Mouse (Mus musculus): ENCODE results near the gene Nubpl. TPM values are rescaled to one million over a fixed set of nuclear protein-coding genes. Genes with fewer than 3 reads are reported as not detected.

Nubpl gene
- polyA plus RNA-seq, 1 experiment = 20.3 TPM

DNA sequence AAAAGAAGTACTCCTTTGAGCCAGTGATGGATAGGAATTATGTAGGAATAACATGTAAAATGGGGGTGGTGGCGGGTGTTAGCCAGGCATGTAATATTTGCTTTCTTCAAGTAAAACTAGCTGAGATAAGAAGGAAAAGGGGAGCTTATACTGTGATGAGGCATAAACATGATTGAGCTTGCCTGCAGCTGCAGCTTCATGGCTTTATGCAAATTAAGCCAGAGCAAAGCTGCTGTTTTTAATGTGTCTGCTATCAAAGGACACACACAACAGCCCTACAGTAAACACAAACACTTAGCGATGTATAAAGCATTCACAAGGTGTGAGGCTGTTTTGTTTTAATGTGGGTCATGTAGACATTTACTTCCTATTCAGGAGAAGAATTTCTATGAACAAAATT lies 196.4 kb downstream of the Nubpl start:
- Histone ChIP-seq H3K4me1 (ENCODE audit: control insufficient read depth, insufficient read depth, low read length) (no peaks in the 10 kb centered on the region), H3K9me3 (replicated peaks; ENCODE audit: control insufficient read depth, insufficient read depth, low read length, poor library complexity, severe bottlenecking) (no peaks in the 10 kb centered on the region), H3K36me3 (ENCODE audit: control insufficient read depth, insufficient read depth, low read length, poor library complexity, severe bottlenecking) (no peaks in the 10 kb centered on the region), H3K27ac (ENCODE audit: insufficient read depth, low read length) (no peak overlapping the region), H3K4me3 (ENCODE audit: low read depth, low read length) (no peak overlapping the region), H3K27me3 (ENCODE audit: control insufficient read depth, insufficient read depth, low read length, poor library complexity, severe bottlenecking) (no peaks in the 10 kb centered on the region), H3K9ac (ENCODE audit: low read depth, poor library complexity, severe bottlenecking) (no peak overlapping the region)
- TF ChIP-seq POLR2A (IDR thresholded peaks at IDR 0.05; ENCODE audit: insufficient read depth, low read length) = no peak
- no peak for TF ChIP-seq EP300 (IDR thresholded peaks at IDR 0.05; ENCODE audit: insufficient read depth, low read depth, low read length)
- no peak for TF ChIP-seq CTCF (IDR thresholded peaks at IDR 0.05; ENCODE audit: low read depth, low read length)

DNA sequence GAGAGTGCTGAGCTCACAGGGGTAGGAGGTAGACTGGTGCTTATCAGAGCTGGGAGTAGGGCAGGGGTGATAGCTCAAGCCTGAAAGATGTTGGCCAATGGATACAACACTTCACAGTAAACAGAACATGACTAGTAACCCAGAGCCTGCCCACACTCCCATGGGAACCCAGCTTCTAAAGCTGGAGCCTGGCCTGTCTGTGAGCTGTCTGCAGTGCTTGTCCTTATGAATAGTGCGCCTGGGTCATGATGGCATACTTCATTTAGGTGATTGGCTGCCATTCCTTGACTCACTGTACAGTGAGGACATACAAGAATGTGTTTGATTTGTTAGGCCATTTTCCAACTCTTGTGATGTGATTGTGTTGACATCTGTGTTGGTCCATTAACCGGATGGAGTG lies 200.5 kb downstream of the Nubpl start:
- H3K4me1 ChIP-seq (ENCODE audit: control insufficient read depth, insufficient read depth, low read length) = no peaks in the 10 kb centered on the region
- H3K27ac ChIP-seq (ENCODE audit: insufficient read depth, low read length) = no peak overlapping the region
- H3K4me3 ChIP-seq (ENCODE audit: low read depth, low read length) = no peak overlapping the region
- no peak overlapping the region for H3K9ac ChIP-seq (ENCODE audit: low read depth, poor library complexity, severe bottlenecking)
- no peaks in the 10 kb centered on the region for H3K27me3 ChIP-seq (ENCODE audit: control insufficient read depth, insufficient read depth, low read length, poor library complexity, severe bottlenecking)
- TF ChIP-seq POLR2A (IDR thresholded peaks at IDR 0.05; ENCODE audit: insufficient read depth, low read length) = no peak
- TF ChIP-seq CTCF (IDR thresholded peaks at IDR 0.05; ENCODE audit: low read depth, low read length) = no peak
- no peak for TF ChIP-seq EP300 (IDR thresholded peaks at IDR 0.05; ENCODE audit: insufficient read depth, low read depth, low read length)
- H3K9me3 ChIP-seq (replicated peaks; ENCODE audit: control insufficient read depth, insufficient read depth, low read length, poor library complexity, severe bottlenecking) = no peaks in the 10 kb centered on the region
- no peaks in the 10 kb centered on the region for H3K36me3 ChIP-seq (ENCODE audit: control insufficient read depth, insufficient read depth, low read length, poor library complexity, severe bottlenecking)

- Histone ChIP-seq H3K4me3 (ENCODE audit: low read depth, low read length) (no peak overlapping the region), H3K36me3 (ENCODE audit: control insufficient read depth, insufficient read depth, low read length, poor library complexity, severe bottlenecking) (no peaks in the 10 kb centered on the region), H3K27ac (ENCODE audit: insufficient read depth, low read length) (no peak overlapping the region), H3K9me3 (replicated peaks; ENCODE audit: control insufficient read depth, insufficient read depth, low read length, poor library complexity, severe bottlenecking) (no peaks in the 10 kb centered on the region), H3K4me1 (ENCODE audit: control insufficient read depth, insufficient read depth, low read length) (no peaks in the 10 kb centered on the region), H3K27me3 (ENCODE audit: control insufficient read depth, insufficient read depth, low read length, poor library complexity, severe bottlenecking) (no peaks in the 10 kb centered on the region), H3K9ac (ENCODE audit: low read depth, poor library complexity, severe bottlenecking) (no peak overlapping the region)
- TF ChIP-seq CTCF (IDR thresholded peaks at IDR 0.05; ENCODE audit: low read depth, low read length) = no peak
- no peak for TF ChIP-seq POLR2A (IDR thresholded peaks at IDR 0.05; ENCODE audit: insufficient read depth, low read length)
- no peak for TF ChIP-seq EP300 (IDR thresholded peaks at IDR 0.05; ENCODE audit: insufficient read depth, low read depth, low read length)
Observed at GRCm38 (mm10) chr12:52298683-52299082, 201.1 kb downstream of the Nubpl start.

DNA sequence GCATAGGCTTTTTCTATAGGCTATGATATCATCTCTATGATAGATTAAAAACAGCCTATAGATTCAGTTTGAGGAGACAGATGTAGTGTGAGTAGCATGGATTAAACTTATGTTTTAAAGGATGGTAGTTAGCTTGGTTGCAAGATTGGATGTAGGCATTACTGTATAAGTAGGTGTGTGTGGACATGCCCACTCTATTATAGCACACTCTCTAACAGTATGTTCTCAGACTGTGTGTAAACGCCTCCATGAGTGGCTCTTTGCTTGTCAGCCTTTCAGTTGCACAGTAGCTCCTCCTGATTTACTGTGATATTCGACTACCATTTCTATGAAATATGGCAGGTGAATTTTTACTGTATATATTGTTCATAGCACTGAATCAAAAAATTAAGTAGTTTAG lies 205.4 kb downstream of the Nubpl start:
- TF ChIP-seq CTCF (IDR thresholded peaks at IDR 0.05; ENCODE audit: low read depth, low read length) (no peak), POLR2A (IDR thresholded peaks at IDR 0.05; ENCODE audit: insufficient read depth, low read length) (no peak), EP300 (IDR thresholded peaks at IDR 0.05; ENCODE audit: insufficient read depth, low read depth, low read length) (no peak)

GRCm38 (mm10) chr12:52306348-52306747 lies 208.8 kb downstream of the Nubpl start:
- H3K27me3 ChIP-seq (ENCODE audit: control insufficient read depth, insufficient read depth, low read length, poor library complexity, severe bottlenecking) = no peaks in the 10 kb centered on the region
- TF ChIP-seq EP300 (IDR thresholded peaks at IDR 0.05; ENCODE audit: insufficient read depth, low read depth, low read length) (no peak), CTCF (IDR thresholded peaks at IDR 0.05; ENCODE audit: low read depth, low read length) (no peak)
- H3K9me3 ChIP-seq (replicated peaks; ENCODE audit: control insufficient read depth, insufficient read depth, low read length, poor library complexity, severe bottlenecking) = no peaks in the 10 kb centered on the region
- H3K4me1 ChIP-seq (ENCODE audit: control insufficient read depth, insufficient read depth, low read length) = no peaks in the 10 kb centered on the region
- H3K36me3 ChIP-seq (ENCODE audit: control insufficient read depth, insufficient read depth, low read length, poor library complexity, severe bottlenecking) = no peaks in the 10 kb centered on the region
- no peak overlapping the region for H3K9ac ChIP-seq (ENCODE audit: low read depth, poor library complexity, severe bottlenecking)
- H3K27ac ChIP-seq (ENCODE audit: insufficient read depth, low read length) = no peak overlapping the region
- H3K4me3 ChIP-seq (ENCODE audit: low read depth, low read length) = no peak overlapping the region

More for the DNA sequence above, 205.4 kb downstream of the Nubpl start:
- H3K4me1 ChIP-seq (ENCODE audit: control insufficient read depth, insufficient read depth, low read length) = no peaks in the 10 kb centered on the region
- H3K36me3 ChIP-seq (ENCODE audit: control insufficient read depth, insufficient read depth, low read length, poor library complexity, severe bottlenecking) = no peaks in the 10 kb centered on the region
- no peak overlapping the region for H3K4me3 ChIP-seq (ENCODE audit: low read depth, low read length)
- H3K27me3 ChIP-seq (ENCODE audit: control insufficient read depth, insufficient read depth, low read length, poor library complexity, severe bottlenecking) = no peaks in the 10 kb centered on the region
- H3K9ac ChIP-seq (ENCODE audit: low read depth, poor library complexity, severe bottlenecking) = no peak overlapping the region
- H3K27ac ChIP-seq (ENCODE audit: insufficient read depth, low read length) = no peak overlapping the region
- H3K9me3 ChIP-seq (replicated peaks; ENCODE audit: control insufficient read depth, insufficient read depth, low read length, poor library complexity, severe bottlenecking) = no peaks in the 10 kb centered on the region

DNA sequence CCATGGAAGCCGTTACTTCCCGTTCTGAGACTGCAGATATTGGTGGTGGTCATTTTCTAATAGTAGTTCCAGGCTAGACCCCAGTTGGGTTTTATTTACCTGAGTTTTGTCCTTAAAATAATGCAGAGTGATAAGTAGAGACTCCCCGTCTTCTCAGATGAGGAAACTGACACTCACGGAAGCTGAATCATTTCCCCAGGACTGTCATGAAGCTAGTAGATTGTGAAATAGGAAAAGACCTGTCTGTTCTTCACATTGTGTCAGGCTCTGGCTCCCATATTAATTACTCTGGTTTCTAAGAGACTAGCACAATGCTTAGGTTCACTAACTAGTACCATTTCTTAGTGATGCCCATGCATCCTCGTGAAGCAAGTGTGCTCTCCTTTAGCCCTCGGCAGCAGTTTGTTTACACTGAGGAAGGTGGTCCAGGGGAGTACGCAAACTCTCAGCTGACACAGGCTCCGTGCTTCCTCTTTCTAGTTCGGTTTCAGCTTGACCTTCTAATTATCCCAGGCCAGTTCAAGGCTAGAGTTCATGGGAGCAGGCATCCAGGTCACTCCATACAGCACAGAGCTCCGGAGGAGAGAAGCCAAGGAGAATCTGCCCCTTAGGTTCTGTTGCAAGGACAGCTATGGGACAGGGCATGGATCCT lies 209.9 kb downstream of the Nubpl start:
- no peak for TF ChIP-seq CTCF (IDR thresholded peaks at IDR 0.05; ENCODE audit: low read depth, low read length)
- TF ChIP-seq EP300 (IDR thresholded peaks at IDR 0.05; ENCODE audit: insufficient read depth, low read depth, low read length) = no peak
- no peak for TF ChIP-seq POLR2A (IDR thresholded peaks at IDR 0.05; ENCODE audit: insufficient read depth, low read length)
- no peak overlapping the region for H3K27ac ChIP-seq (ENCODE audit: insufficient read depth, low read length)
- no peaks in the 10 kb centered on the region for H3K4me1 ChIP-seq (ENCODE audit: control insufficient read depth, insufficient read depth, low read length)
- no peaks in the 10 kb centered on the region; the same call in 1 of the 2 replicates for H3K9me3 ChIP-seq (replicated peaks; ENCODE audit: control insufficient read depth, insufficient read depth, low read length, poor library complexity, severe bottlenecking)
- no peaks in the 10 kb centered on the region for H3K27me3 ChIP-seq (ENCODE audit: control insufficient read depth, insufficient read depth, low read length, poor library complexity, severe bottlenecking)
- no peak overlapping the region for H3K9ac ChIP-seq (ENCODE audit: low read depth, poor library complexity, severe bottlenecking)
- H3K4me3 ChIP-seq (ENCODE audit: low read depth, low read length) = no peak overlapping the region
- no peaks in the 10 kb centered on the region for H3K36me3 ChIP-seq (ENCODE audit: control insufficient read depth, insufficient read depth, low read length, poor library complexity, severe bottlenecking)

Measured in ES-Bruce4 (cell line).